Mouse (Mus musculus) liver, embryonic 13.5 days (tissue): ENCODE data around the gene Nat8f4. TPM values are rescaled to one million over a fixed set of nuclear protein-coding genes. Genes with fewer than 3 reads are reported as not detected.
"Not testable (repeated sequence)": the region's sequence is repeated elsewhere in the genome, so short reads cannot be mapped to it uniquely, and the experiment has no call there.

Source experiments
- ATAC-seq: fragments of 200-750 bp; cut with Nextera tagmentation; 2 replicates; pipeline ENCODE4 v1.8.0; 2017; ENCODE audit warnings: low read depth, mild to moderate bottlenecking, moderate number of reproducible peaks, moderate library complexity
- DNase-seq: peaks from one replicate; pipeline ENCODE4 v3.0.0; 2022
- H3K27ac ChIP-seq: fragments of 300-500 bp; sonication (generic); 2 replicates; pipeline ENCODE4 v1.5.1; 2015; ENCODE audit warnings: moderate library complexity, mild to moderate bottlenecking, inconsistent platforms
- H3K27me3 ChIP-seq: fragments of 300-500 bp; sonication (generic); 2 replicates; pipeline ENCODE4 v1.6.1; 2015; ENCODE audit warnings: mild to moderate bottlenecking, inconsistent platforms
- H3K36me3 ChIP-seq: fragments of 300-500 bp; sonication (generic); 2 replicates; pipeline ENCODE4 v1.6.1; 2015; ENCODE audit warnings: mild to moderate bottlenecking, inconsistent platforms
- H3K4me1 ChIP-seq: fragments of 300-500 bp; sonication (generic); replicated peaks from 2 replicates; pipeline ENCODE4 v1.6.1; 2015; ENCODE audit warnings: inconsistent platforms
- H3K4me2 ChIP-seq: fragments of 300-500 bp; sonication (generic); 2 replicates; pipeline ENCODE4 v1.6.1; 2015; ENCODE audit warnings: inconsistent platforms, mild to moderate bottlenecking, moderate library complexity
- H3K4me3 ChIP-seq: fragments of 300-500 bp; sonication (generic); replicated peaks from 2 replicates; pipeline ENCODE4 v1.5.1; 2015; ENCODE audit warnings: mild to moderate bottlenecking, inconsistent platforms
- H3K9ac ChIP-seq: fragments of 300-500 bp; sonication (generic); 2 replicates; pipeline ENCODE4 v1.6.1; 2015; ENCODE audit warnings: mild to moderate bottlenecking, inconsistent platforms
- H3K9me3 ChIP-seq: fragments of 300-500 bp; sonication (generic); replicated peaks from 2 replicates; pipeline ENCODE4 v1.6.1; 2016; ENCODE audit warnings: inconsistent platforms
- WGBS: fragments of 180-500 bp; shearing (Covaris S2); methylation state at CpG from one replicate; pipeline ENCODE4 v1.1.7; 2015; ENCODE audit not compliant: insufficient replicate concordance; 5-methylcytosine and 5-hydroxymethylcytosine counted together
- polyA plus RNA-seq: library from polyadenylated mRNA; unstranded; fragments of >200 nt; fragmentation: Nextera tagmentation; extraction: Ambion mirVana; gene quantifications from 2 replicates; pipeline ENCODE4 v1.2.1, GENCODE M21; 2015

The Nat8f4 gene
- polyA plus RNA-seq, 1 experiment from 2014 or later: 0.86 TPM

- no peak overlapping the region for H3K4me2 ChIP-seq
- DNase-seq (no peak), ATAC-seq (no peak)
- peaks cover 22% of the 10 kb centered on the region for H3K4me1 ChIP-seq
- WGBS: 88% methylated on average over 4 of the region's 4 CpGs
- H3K27me3 ChIP-seq: no peaks in the 10 kb centered on the region
- no peaks in the 10 kb centered on the region for H3K9me3 ChIP-seq
- no peak overlapping the region for H3K4me3 ChIP-seq
- no peak overlapping the region for H3K27ac ChIP-seq
- no peak overlapping the region for H3K9ac ChIP-seq
- H3K36me3 ChIP-seq: peaks cover 24% of the 10 kb centered on the region
Observed at GRCm38 (mm10) chr6:85919401-85919800, 14.7 kb upstream of the Nat8f4 start.

DNA sequence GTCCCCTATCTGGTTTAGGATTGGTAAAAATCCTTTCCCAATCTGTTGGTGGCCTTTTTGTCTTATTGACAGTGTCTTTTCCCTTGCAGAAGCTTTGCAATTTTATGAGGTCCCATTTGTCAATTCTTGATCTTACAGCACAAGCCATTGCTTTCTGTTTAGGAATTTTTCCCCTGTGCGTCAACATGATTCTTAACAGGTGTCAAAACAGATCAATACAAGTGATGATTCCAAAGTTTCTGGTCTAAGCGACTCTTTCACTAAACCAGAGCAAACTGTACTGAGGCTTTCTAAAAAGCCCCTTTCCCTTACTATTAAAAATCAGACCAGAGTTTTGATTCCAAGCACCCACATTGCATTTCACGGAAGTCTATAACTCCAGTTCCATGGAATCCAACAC is 13.7 kb upstream of the Nat8f4 start:
- H3K9me3 ChIP-seq, H3K4me2 ChIP-seq, H3K9ac ChIP-seq, H3K4me3 ChIP-seq, ATAC-seq, H3K27ac ChIP-seq, H3K27me3 ChIP-seq, DNase-seq: not testable (repeated sequence)
- Histone ChIP-seq H3K36me3 (peaks cover 21% of the 10 kb centered on the region), H3K4me1 (peaks cover 27% of the 10 kb centered on the region)
- WGBS: 85% methylated on average over 3 of the region's 3 CpGs

DNA sequence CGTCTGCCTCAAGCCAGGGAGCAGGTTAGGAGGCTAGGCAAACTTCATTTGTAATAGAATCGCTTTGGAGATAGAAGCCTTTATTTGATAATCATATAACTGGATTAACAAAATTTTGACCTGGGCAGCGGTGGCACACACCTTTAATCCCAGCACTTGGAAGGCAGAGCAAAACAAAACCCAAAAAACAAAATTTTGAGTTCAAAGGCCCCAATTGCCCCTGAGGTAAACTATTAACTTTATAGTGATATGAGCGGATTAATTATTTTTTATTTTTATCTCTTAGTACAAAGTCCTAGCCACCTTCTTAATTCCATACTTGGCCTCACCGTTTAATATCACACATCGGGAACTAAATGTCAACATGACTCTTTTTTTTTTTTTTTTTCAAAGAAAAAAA is 11.9 kb upstream of the Nat8f4 start:
- H3K4me1 ChIP-seq: peaks cover 33% of the 10 kb centered on the region
- WGBS: 66% methylated on average over 6 of the region's 6 CpGs
- H3K36me3 ChIP-seq: peaks cover 12% of the 10 kb centered on the region
- H3K4me3 ChIP-seq: peak overlapping the region; percentile 67
- peak overlapping the region; percentile 91 for H3K27ac ChIP-seq
- H3K9me3 ChIP-seq: no peaks in the 10 kb centered on the region
- ATAC-seq (no peak), DNase-seq (no peak)
- peak overlapping the region; percentile 81 for H3K4me2 ChIP-seq
- peak overlapping the region; percentile 76 for H3K9ac ChIP-seq
- no peaks in the 10 kb centered on the region for H3K27me3 ChIP-seq

- ATAC-seq (peak; percentile 97), DNase-seq (peak; percentile 82)
- Histone ChIP-seq H3K4me1 (peaks cover 37% of the 10 kb centered on the region), H3K4me3 (peak within 1 kb of the TSS; percentile 67), H3K4me2 (peak within 1 kb of the TSS; percentile 81), H3K27ac (peak within 1 kb of the TSS; percentile 91), H3K9ac (peak within 1 kb of the TSS; percentile 76)
- H3K9me3 ChIP-seq, H3K27me3 ChIP-seq, H3K36me3 ChIP-seq: not testable (repeated sequence)
- WGBS: under 1% methylated on average over 61 of the region's 61 CpGs
Observed at GRCm38 (mm10) chr6:85915539-85916513, 11.1 kb upstream of the Nat8f4 start, which contains the start of gene Nat8f1. TSS of gene Nat8f1 (minus strand) at chr6:85915687.

GRCm38 (mm10) chr6:85915141-85915538 is 10.5 kb upstream of the Nat8f4 start:
- ATAC-seq: no peak
- WGBS: 3% methylated on average over 11 of the region's 11 CpGs
- Histone ChIP-seq H3K9me3 (no peaks in the 10 kb centered on the region), H3K9ac (peak overlapping the region; percentile 76), H3K27me3 (no peaks in the 10 kb centered on the region), H3K4me1 (peaks cover 37% of the 10 kb centered on the region), H3K27ac (peak overlapping the region; percentile 91), H3K36me3 (no peaks in the 10 kb centered on the region), H3K4me2 (peak overlapping the region; percentile 81), H3K4me3 (peak overlapping the region; percentile 67)
- DNase-seq: no peak

- ATAC-seq (no peak), DNase-seq (no peak)
- Histone ChIP-seq H3K9ac (no peak within 1 kb of the TSS), H3K4me1 (peaks cover 29% of the 10 kb centered on the region), H3K4me3 (no peak within 1 kb of the TSS), H3K36me3 (no peaks in the 10 kb centered on the region), H3K27me3 (no peaks in the 10 kb centered on the region), H3K4me2 (no peak within 1 kb of the TSS), H3K9me3 (no peaks in the 10 kb centered on the region), H3K27ac (no peak within 1 kb of the TSS)
- WGBS: 46% methylated on average over 3 of the region's 3 CpGs
Observed at GRCm38 (mm10) chr6:85911587-85911986, 6.9 kb upstream of the Nat8f4 start, which contains the start of gene Tprkb. TSS of gene Tprkb (plus strand) at chr6:85911865.

DNA sequence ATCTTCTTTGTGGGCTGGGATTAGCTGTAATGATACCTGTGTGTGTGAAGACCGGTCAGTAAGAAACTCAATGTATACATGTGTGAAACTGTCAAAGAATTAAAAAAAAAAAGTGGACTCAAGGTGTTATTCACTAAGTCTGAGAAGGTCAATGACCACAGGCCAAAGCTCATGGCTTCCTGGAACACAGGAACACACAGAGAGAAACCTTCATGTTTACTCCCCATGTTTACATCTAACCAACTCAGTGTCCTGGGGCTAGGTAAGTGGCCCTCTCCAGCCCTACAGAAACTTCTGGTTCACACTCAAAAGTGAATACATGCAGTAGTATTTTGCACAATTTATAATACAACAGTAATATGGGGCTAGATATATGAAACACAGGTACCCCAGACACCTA is 5.0 kb upstream of the Nat8f4 start:
- H3K9me3 ChIP-seq: no peaks in the 10 kb centered on the region
- 79% methylated on average over 1 of the region's 1 CpGs for WGBS
- H3K4me3 ChIP-seq: no peak overlapping the region
- no peak overlapping the region for H3K27ac ChIP-seq
- no peaks in the 10 kb centered on the region for H3K36me3 ChIP-seq
- ATAC-seq (no peak), DNase-seq (no peak)
- peaks cover 18% of the 10 kb centered on the region for H3K4me1 ChIP-seq
- H3K4me2 ChIP-seq: no peak overlapping the region
- H3K9ac ChIP-seq: no peak overlapping the region
- no peaks in the 10 kb centered on the region for H3K27me3 ChIP-seq

DNA sequence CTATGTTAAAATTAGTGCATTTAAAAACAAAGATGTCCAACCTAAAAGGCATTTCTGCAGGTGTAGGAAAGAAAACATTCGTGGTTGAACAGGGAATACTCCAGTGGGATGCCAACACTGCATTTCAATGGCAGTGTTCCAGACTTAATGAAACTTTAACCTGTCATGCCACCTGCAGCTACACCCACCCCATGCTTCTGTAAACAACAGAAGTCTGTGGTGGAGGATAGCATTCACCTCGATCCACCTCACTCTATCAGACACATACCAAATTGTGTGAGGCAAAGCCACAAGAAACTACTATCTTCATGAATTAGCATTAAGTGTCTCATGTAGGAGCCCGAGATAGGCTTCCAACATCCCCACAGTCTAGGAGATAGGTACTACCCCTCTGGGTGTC is 3.7 kb upstream of the Nat8f4 start:
- H3K36me3 ChIP-seq: no peaks in the 10 kb centered on the region
- ATAC-seq: 0 out of 2 replicates have a peak, but pooled peaks have one; percentile 7
- no peak overlapping the region for H3K9ac ChIP-seq
- no peak overlapping the region for H3K4me3 ChIP-seq
- WGBS: 26% methylated on average over 3 of the region's 3 CpGs
- no peaks in the 10 kb centered on the region for H3K27me3 ChIP-seq
- no peak overlapping the region for H3K4me2 ChIP-seq
- H3K4me1 ChIP-seq: 0 out of 2 replicates have a peak, but pooled peaks cover 9% of the 10 kb centered on the region
- no peak overlapping the region for H3K27ac ChIP-seq
- H3K9me3 ChIP-seq: no peaks in the 10 kb centered on the region
- no peak for DNase-seq

DNA sequence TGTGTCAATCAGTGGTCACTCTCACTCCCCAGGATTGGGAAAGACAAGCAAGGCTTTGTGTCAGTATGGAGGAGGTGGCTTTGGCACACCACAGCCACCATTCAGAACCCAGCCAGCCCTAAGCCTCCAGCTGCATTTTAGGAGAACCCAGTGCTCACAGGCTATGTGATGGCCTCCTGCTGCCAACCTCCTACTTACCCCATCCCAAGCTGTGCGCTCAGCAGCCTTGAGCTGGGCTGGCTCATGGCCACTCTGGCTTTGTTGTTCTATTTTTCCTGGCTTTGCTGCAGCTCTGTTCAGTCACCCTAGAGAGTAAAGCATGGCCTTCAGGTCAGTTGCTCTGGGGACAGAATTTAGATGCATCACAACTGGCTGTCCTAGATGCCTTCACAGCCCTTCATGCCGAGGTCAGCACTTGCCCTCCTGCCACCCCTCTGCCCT is 2.2 kb upstream of the Nat8f4 start:
- H3K4me3 ChIP-seq, H3K9ac ChIP-seq, H3K9me3 ChIP-seq, H3K27me3 ChIP-seq, ATAC-seq, H3K27ac ChIP-seq, H3K4me1 ChIP-seq, H3K36me3 ChIP-seq, H3K4me2 ChIP-seq, DNase-seq: not testable (repeated sequence)
- WGBS: 44% methylated on average over 2 of the region's 2 CpGs

DNA sequence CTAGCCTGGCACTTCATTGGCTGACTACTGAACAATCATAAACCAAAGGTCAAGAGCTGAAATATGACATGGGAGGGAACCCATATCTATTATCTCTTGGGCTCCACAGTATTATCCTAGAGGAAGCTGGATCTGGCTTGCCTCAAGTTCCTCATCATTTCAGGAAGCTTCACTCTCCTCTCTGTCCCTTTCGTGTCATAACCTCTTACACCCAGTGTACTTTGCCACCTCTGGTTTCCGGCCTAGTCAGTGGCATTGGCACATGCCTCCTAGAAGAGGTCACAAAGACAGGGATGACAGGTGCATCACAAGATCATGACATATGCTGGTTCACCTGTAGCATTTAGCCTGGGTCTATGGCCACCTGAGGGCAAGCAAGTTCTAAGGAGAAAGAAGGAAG is 2.4 kb downstream of the Nat8f4 start:
- H3K4me2 ChIP-seq: no peak overlapping the region
- no peak overlapping the region for H3K27ac ChIP-seq
- H3K9ac ChIP-seq: no peak overlapping the region
- H3K4me3 ChIP-seq: no peak overlapping the region
- H3K4me1 ChIP-seq: no peaks in the 10 kb centered on the region
- DNase-seq: no peak
- H3K9me3 ChIP-seq: no peaks in the 10 kb centered on the region
- no peaks in the 10 kb centered on the region for H3K36me3 ChIP-seq
- 60% methylated on average over 2 of the region's 2 CpGs for WGBS
- H3K27me3 ChIP-seq: no peaks in the 10 kb centered on the region
- no peak for ATAC-seq

DNA sequence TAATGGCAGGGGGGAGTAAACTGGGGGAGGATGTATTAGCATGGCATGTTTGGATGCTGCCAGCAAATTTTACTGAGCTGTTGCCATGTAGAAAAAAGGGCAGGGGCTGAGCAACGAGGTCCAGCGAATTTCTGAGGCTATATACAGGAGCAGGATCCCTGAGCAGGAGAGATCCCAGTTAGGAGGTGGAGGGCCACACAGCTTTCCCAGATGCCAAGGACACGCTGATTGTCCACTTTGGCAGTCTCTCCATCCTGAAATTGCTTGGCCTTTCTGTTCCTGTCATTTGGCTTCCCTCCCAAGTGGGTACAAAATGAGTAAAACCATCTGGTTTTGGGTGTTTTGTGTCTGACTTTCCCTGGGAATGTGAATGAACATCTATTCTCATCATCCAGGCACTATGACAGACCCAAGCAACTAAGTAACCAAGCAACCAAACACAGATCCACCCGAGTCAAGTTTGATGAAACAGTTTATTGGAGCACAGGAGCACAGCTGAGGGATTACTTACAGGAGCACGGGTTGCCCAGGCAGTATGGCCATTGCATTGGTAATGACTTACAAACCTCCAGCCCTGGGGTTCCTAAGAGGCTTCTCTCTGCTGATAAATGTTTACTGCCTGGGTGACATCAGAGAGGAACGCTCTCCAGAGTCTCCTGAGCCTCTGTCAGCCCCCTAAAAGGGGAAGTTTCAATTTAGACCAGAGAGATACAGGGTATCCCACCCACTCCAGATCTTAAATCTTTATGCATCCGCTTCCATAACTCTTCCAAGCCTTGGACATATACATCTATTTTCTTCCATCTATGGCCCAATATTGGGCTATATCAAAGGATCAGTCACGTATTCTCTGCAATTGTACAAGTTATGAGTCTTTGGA is 5.8 kb downstream of the Nat8f4 start:
- DNase-seq, H3K4me2 ChIP-seq, H3K9ac ChIP-seq, ATAC-seq, H3K4me3 ChIP-seq, H3K27me3 ChIP-seq, H3K9me3 ChIP-seq, H3K36me3 ChIP-seq, H3K4me1 ChIP-seq, H3K27ac ChIP-seq: not testable (repeated sequence)
- WGBS: 51% methylated on average over 7 of the region's 8 CpGs
